Mouse (Mus musculus): ENCODE measurements around the gene Serpinb2.

DNA sequence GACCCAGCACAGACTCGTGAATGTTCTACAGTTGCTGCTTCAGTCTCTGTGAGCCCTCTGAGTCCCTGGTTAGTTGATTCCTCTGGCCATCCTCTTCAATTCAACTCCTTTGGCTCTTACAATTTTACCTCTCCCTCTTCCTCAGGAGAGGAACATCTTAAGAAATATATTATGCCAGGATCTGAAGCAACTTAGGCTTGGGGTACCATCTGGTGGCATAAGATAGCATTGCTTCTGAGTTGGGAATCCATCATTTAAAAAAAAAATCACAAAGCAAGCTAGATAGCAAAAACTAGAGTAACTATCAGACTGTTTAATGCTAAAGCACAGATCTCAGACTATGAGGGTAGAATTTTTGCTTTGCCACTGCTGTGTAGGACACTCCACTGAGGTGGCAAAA, 50.9 kb downstream of the Serpinb2 start:
- TF ChIP-seq POLR2A (IDR thresholded peaks at IDR 0.05; ENCODE audit: low read depth, low read length) (no peak), CTCF (conservative IDR thresholded peaks at IDR 0.05; ENCODE audit: insufficient read depth, insufficient read length, low read depth, low read length) (no peak)

Data from kidney, adult 2 months (tissue).